Mouse (Mus musculus) liver, embryonic 16.5 days (tissue): ENCODE data around the gene Mcm3. TPM values are rescaled to one million over a fixed set of nuclear protein-coding genes. Genes with fewer than 3 reads are reported as not detected.

Experiments
- ATAC-seq: fragments of 200-750 bp; cut with Nextera tagmentation; 2 replicates; pipeline ENCODE4 v1.8.0; 2017; ENCODE audit warnings: low read depth, mild to moderate bottlenecking, moderate number of reproducible peaks, moderate library complexity
- H3K27ac ChIP-seq: fragments of 300-500 bp; sonication (generic); 2 replicates; pipeline ENCODE4 v1.5.1; 2014; ENCODE audit warnings: mild to moderate bottlenecking, low read length
- H3K27me3 ChIP-seq: fragments of 300-500 bp; sonication (generic); 2 replicates; pipeline ENCODE4 v1.6.1; 2014; ENCODE audit warnings: low read depth, low read length, mixed read lengths; ENCODE audit not compliant: control insufficient read depth, insufficient read depth
- H3K36me3 ChIP-seq: fragments of 300-500 bp; sonication (generic); 2 replicates; pipeline ENCODE4 v1.6.1; 2014; ENCODE audit warnings: mild to moderate bottlenecking; ENCODE audit not compliant: control insufficient read depth, insufficient read depth
- H3K4me1 ChIP-seq: fragments of 300-500 bp; sonication (generic); 2 replicates; pipeline ENCODE4 v1.6.1; 2014; ENCODE audit warnings: low read depth, low read length, mixed read lengths; ENCODE audit not compliant: control insufficient read depth
- H3K4me2 ChIP-seq: fragments of 300-500 bp; sonication (generic); 2 replicates; pipeline ENCODE4 v1.6.1; 2014; ENCODE audit warnings: low read depth, low read length, mixed read lengths
- H3K4me3 ChIP-seq: fragments of 300-500 bp; sonication (generic); 2 replicates; pipeline ENCODE4 v1.5.1; 2014; ENCODE audit warnings: low read depth, mild to moderate bottlenecking, low read length
- H3K9ac ChIP-seq: fragments of 300-500 bp; sonication (generic); 2 replicates; pipeline ENCODE4 v1.6.1; 2014; ENCODE audit warnings: low read depth, low read length
- H3K9me3 ChIP-seq: fragments of 300-500 bp; sonication (generic); replicated peaks from 2 replicates; pipeline ENCODE4 v1.6.1; 2016; ENCODE audit warnings: low read length; ENCODE audit not compliant: control insufficient read depth
- WGBS: fragments of 180-500 bp; shearing (Covaris S2); extraction: QIAGEN DNeasy Blood & Tissue Kit; methylation state at CpG from one replicate; pipeline ENCODE4 v1.1.7; 2014; ENCODE audit not compliant: insufficient replicate concordance; 5-methylcytosine and 5-hydroxymethylcytosine counted together
- polyA plus RNA-seq: library from polyadenylated mRNA; unstranded; fragments of >200 nt; fragmentation: Nextera tagmentation; extraction: Ambion mirVana; gene quantifications from 2 replicates; pipeline ENCODE4 v1.2.1, GENCODE M21; 2015

Gene Mcm3
- polyA plus RNA-seq = 116 and 117 TPM in 2 replicates

- H3K4me3 ChIP-seq = peak within 1 kb of the TSS; percentile 82
- peak; percentile 100 for ATAC-seq
- under 1% methylated on average over 52 of the region's 52 CpGs for WGBS
- no peaks in the 10 kb centered on the region for H3K9me3 ChIP-seq
- no peaks in the 10 kb centered on the region for H3K27me3 ChIP-seq
- peaks cover 27% of the 10 kb centered on the region for H3K36me3 ChIP-seq
- peaks cover 8% of the 10 kb centered on the region; the same call in 1 of the 2 replicates for H3K4me1 ChIP-seq
- peak within 1 kb of the TSS; percentile 72 for H3K4me2 ChIP-seq
- peak within 1 kb of the TSS; percentile 41; the same call in 1 of the 2 replicates for H3K27ac ChIP-seq
- peak within 1 kb of the TSS; percentile 86 for H3K9ac ChIP-seq
These were observed at the start of gene Mcm3 for GRCm38 (mm10) chr1:20819771-20820605. Gene Mcm3 (minus strand): TSS chr1:20820312.

- Histone ChIP-seq H3K4me2 (no peak overlapping the region), H3K4me1 (no peaks in the 10 kb centered on the region), H3K9me3 (no peaks in the 10 kb centered on the region), H3K36me3 (no peaks in the 10 kb centered on the region), H3K27ac (no peak overlapping the region), H3K4me3 (no peak overlapping the region), H3K9ac (no peak overlapping the region), H3K27me3 (no peaks in the 10 kb centered on the region)
- WGBS = 55% methylated on average over 9 of the region's 9 CpGs
- ATAC-seq = no peak
These were observed 47.9 kb upstream of the Mcm3 start for GRCm38 (mm10) chr1:20868036-20868435.

GRCm38 (mm10) chr1:20867241-20867902, 47.3 kb upstream of the Mcm3 start:
- no peaks in the 10 kb centered on the region for H3K27me3 ChIP-seq
- no peak for ATAC-seq
- H3K4me1 ChIP-seq = no peaks in the 10 kb centered on the region
- 61% methylated on average over 8 of the region's 8 CpGs for WGBS
- no peak overlapping the region for H3K4me2 ChIP-seq
- H3K36me3 ChIP-seq = no peaks in the 10 kb centered on the region
- no peak overlapping the region for H3K9ac ChIP-seq
- H3K4me3 ChIP-seq = no peak overlapping the region
- H3K9me3 ChIP-seq = no peaks in the 10 kb centered on the region
- H3K27ac ChIP-seq = no peak overlapping the region

DNA sequence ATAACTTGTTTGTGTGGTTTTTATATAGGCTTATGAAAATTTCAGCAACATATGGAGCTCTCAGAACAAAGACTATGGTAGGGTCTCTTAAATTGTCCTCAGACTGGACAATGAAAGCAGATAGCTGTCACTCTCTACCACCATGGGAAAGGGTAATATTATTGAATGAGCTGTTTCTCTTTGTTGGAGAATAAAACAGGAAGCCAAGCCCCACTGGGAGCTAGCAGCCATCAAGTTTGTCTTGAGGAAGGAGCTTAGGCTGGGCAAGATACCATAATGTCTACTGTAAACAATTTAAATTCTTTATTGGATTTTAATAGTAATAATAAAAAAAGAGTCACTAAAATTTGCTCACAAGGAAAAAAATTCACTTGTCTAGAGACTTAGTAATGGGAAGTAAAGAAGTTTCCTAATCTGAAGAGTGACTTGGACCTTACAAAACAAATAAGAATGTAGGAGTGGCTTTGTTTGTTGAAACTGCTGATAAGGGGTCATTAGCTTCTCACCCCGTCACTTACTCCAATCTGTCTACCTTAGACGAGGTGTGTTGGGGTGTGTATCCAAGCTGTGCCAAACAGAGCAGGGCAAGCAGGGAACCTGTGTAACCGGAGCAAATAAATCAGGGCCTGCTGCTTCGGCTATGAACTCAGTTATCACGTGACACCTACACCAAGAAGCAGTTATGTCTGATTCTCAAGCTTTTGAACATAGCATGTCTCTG, 43.5 kb upstream of the Mcm3 start:
- H3K27ac ChIP-seq = no peak overlapping the region
- H3K36me3 ChIP-seq = no peaks in the 10 kb centered on the region
- H3K4me3 ChIP-seq = no peak overlapping the region
- H3K4me1 ChIP-seq = no peaks in the 10 kb centered on the region
- H3K4me2 ChIP-seq = no peak overlapping the region
- no peak for ATAC-seq
- H3K9ac ChIP-seq = no peak overlapping the region
- H3K9me3 ChIP-seq = no peaks in the 10 kb centered on the region
- H3K27me3 ChIP-seq = no peaks in the 10 kb centered on the region
- 35% methylated on average over 5 of the region's 5 CpGs for WGBS

GRCm38 (mm10) chr1:20861865-20862264, 41.8 kb upstream of the Mcm3 start:
- Histone ChIP-seq H3K4me3 (no peak overlapping the region), H3K4me1 (no peaks in the 10 kb centered on the region), H3K9me3 (no peaks in the 10 kb centered on the region), H3K9ac (no peak overlapping the region), H3K4me2 (no peak overlapping the region), H3K36me3 (no peaks in the 10 kb centered on the region), H3K27me3 (no peaks in the 10 kb centered on the region), H3K27ac (no peak overlapping the region)
- ATAC-seq = no peak
- 73% methylated on average over 3 of the region's 3 CpGs for WGBS

DNA sequence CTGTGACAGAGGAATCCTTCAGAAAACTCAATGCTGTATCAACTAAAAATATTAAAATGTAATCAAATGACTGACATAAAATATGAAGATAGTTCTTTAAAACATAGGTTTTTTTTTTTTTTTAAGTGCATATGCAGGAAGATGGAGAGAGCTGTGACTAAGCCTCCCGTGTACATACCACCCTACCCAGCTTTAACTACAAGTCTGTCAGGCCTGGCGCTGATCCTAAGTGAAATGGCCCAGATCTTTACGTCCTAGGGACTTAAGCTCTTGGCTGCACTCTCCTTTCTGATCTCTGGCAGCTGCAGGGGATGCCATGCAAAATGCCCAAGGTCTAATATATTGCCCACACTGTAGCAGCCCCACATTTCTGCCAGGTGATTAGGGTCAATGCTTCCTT, 40.7 kb upstream of the Mcm3 start:
- 48% methylated on average over 3 of the region's 3 CpGs for WGBS
- Histone ChIP-seq H3K27me3 (no peaks in the 10 kb centered on the region), H3K4me1 (no peaks in the 10 kb centered on the region), H3K9me3 (no peaks in the 10 kb centered on the region), H3K36me3 (no peaks in the 10 kb centered on the region), H3K9ac (no peak overlapping the region), H3K4me2 (no peak overlapping the region), H3K4me3 (no peak overlapping the region), H3K27ac (no peak overlapping the region)
- ATAC-seq = no peak

DNA sequence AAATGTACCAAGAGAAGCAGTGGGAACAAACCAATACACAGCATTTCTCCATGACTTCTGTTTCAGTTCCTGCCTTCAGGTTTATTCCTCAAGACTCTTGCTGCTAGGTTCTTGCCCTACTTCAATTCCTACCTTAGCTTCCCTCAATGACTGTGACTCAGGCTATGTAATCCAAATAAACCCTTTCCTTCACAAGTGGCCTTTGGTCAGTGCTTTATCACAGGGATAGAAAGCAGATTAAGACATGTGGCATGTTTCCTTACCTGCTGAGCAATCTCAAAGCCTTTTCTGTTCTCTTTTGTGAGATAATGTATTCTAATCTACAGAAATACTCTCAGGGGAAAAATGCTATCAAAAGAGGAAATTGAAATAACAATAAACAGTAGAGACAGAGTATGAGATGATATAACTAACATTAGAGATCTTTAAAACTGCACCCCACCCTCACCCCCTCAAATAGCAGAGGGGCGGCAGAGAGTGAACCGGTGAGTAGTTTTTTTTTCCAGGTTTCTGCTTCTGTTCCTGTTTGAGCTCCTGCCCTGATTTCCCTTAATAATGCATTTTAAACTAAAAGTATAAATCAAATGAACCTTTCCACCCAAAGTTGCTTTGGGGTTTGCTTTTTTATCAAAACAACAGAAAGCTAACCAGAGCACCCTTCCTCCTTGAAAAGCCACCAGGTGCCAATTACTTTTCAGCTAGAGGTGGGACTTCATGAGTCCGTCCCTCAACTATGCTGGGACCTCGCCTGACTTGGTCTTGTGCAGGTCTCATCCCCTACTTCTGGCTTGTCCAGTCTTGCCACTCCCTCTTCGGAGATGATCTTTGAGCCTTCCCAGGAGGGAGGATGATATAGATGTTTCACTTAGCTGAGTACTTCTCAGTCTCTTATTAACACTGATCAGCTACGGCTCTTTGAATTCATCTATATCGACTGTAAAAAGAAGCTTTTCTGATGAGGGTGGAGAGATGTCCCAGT, 37.1 kb upstream of the Mcm3 start:
- ATAC-seq = no peak
- Histone ChIP-seq H3K4me1 (no peaks in the 10 kb centered on the region), H3K9me3 (no peaks in the 10 kb centered on the region), H3K4me2 (no peak overlapping the region), H3K27ac (no peak overlapping the region), H3K4me3 (no peak overlapping the region), H3K36me3 (no peaks in the 10 kb centered on the region), H3K9ac (no peak overlapping the region), H3K27me3 (no peaks in the 10 kb centered on the region)
- 61% methylated on average over 7 of the region's 7 CpGs for WGBS

DNA sequence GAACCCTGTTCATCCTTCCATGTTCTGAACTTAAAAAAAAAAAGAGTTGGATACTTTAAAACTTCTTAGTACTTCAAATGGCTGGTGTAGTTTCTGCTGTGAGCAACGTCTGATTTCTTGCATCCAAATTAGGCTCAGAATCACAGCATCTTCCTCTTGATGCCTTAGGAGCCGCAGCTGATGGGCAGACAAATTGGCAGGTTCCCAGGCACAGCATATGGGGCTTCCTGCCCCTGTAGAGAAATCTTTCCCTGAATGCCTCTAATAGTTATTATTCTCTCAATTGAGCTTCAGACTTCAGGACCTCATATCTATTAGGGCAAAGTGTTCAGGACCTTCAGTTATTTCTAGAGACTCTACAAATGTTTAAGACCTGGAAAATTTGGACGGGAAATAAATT, 19.8 kb upstream of the Mcm3 start:
- ATAC-seq = no peak
- H3K36me3 ChIP-seq = no peaks in the 10 kb centered on the region
- H3K9ac ChIP-seq = no peak overlapping the region

More for the DNA sequence above, 19.8 kb upstream of the Mcm3 start:
- Histone ChIP-seq H3K27me3 (no peaks in the 10 kb centered on the region), H3K9me3 (no peaks in the 10 kb centered on the region), H3K4me2 (no peak overlapping the region), H3K27ac (no peak overlapping the region), H3K4me1 (no peaks in the 10 kb centered on the region), H3K4me3 (no peak overlapping the region)
- WGBS = 53% methylated on average over 3 of the region's 3 CpGs
